In genomic region chr4:45320159-45320816, GRCm38 (mm10) we compare ENCODE assay signal across 1 mouse cellular context.
TF ChIP-seq lines count a peak whose summit lies in the region.

No protein-coding gene starts in this region.

TF ChIP-seq in MEL, 35 proteins besides CTCF, POLR2A, EP300 and RAD21 (continued from another document):
- TF ChIP-seq E2F4 (IDR thresholded peaks at IDR 0.05; ENCODE audit: borderline replicate concordance, low read depth, low read length) (peak; percentile 17; the same call in 1 of the 2 replicates), MAFK (IDR thresholded peaks at IDR 0.05; ENCODE audit: borderline replicate concordance, low read depth, low read length) (no peak), MYC (IDR thresholded peaks at IDR 0.05; ENCODE audit: low read depth, low read length) (0 out of 2 replicates have a peak, but pooled peaks have one; percentile 14), POLR2AphosphoS2 (IDR thresholded peaks at IDR 0.05; ENCODE audit: low read length) (peak; percentile 85), ZKSCAN1 (IDR thresholded peaks at IDR 0.05; ENCODE audit: low read depth, low read length) (no peak), ETS1 (IDR thresholded peaks at IDR 0.05; ENCODE audit: low read depth, low read length) (no peak; the same call in 1 of the 2 replicates), TCF12 (IDR thresholded peaks at IDR 0.05; ENCODE audit: low read depth, low read length) (peak; percentile 42)
